Mouse (Mus musculus): Measurements from ENCODE around the gene Slc15a5.
"Not testable (repeated sequence)": the region's sequence is repeated elsewhere in the genome, so short reads cannot be mapped to it uniquely, and the experiment has no call there.

The Slc15a5 gene

DNA sequence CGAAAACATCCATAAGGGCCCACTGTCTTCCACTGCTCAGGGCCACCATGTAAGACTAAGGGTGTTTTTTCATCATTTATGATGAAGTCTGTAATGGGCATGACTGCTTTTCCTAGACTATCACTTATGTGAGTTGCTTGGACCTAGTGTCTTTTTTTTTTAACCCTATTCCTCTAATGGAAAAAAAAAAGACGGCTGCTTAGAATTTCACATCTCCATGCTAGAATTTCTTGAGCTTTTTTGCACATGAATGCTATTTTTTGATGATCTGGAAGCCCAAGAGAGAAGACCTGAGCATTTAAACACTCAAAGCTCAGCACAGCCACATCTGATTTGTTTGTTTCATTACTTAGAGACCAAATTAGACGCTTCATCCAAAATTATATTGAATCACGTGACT is at the start of gene Slc15a5:
Gene Slc15a5, minus strand, starts transcription at position 101 of the 400 bp plus-strand sequence.
- no peak for DNase-seq (ENCODE audit: low read depth)

DNA sequence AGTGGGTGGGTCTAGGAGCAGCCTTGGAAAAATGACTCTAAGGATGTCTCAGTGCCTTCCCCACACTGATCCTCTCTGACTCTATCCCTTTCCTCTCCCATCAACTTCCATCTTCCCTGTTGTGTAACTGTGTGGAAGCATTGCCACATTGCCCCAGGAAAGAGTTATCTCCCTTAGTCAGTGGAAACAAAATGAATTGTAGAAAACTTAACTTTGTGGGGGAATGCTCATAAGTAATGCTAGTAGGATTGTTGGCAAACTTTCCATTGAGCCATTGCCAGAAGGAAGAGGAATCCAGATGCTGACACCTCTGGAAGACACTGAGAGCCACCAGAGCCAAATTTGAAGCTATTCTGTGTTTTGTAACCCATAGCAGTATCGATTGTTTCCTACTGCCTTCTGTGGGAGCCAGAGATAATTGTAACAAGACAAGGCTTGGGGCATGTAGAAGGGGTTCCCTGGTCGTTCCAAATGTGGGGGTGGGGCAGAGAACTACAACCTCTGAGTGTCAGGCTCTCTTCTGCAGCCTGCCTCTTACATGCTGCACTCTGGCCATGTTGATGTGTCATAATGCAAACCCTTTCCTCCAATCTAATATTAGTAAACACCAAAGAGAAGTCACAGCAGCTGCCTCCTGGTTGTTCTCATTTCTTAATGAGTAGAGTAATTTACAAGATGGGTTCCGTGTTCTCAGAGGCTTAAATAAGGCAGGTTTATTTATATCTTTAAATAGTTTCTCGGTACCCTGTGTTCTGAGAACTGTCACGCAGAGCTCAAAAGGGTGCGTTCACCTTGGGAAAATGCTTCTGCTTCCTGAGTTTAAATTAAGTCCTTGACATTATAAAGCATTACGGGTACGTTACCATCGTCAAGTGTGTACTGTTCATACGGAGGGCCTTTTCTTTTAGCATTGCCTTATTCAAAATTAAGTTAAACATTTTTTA is 48.9 kb upstream of the Slc15a5 start:
- no peak for DNase-seq (ENCODE audit: low read depth)

DNA sequence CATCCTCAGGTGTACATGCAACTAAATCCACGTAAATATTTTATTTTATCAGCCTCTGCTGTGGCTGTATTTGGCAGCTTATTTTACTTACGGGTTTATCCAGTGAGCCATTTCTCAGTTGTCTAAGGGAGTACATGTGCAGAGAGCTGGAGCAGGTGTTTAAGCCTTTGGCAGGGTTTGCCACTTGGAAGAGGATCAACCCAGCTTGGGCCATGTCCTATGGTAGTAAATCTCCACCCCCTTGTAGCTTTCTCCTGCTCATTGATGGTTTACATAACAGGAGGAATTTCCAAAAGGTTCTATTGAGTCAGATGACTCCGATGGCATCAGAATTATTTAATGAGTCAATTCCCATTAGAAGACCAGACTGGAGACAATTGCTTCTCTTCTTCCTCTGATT is 37.8 kb upstream of the Slc15a5 start:
- DNase-seq (ENCODE audit: low read depth), result no peak

DNA sequence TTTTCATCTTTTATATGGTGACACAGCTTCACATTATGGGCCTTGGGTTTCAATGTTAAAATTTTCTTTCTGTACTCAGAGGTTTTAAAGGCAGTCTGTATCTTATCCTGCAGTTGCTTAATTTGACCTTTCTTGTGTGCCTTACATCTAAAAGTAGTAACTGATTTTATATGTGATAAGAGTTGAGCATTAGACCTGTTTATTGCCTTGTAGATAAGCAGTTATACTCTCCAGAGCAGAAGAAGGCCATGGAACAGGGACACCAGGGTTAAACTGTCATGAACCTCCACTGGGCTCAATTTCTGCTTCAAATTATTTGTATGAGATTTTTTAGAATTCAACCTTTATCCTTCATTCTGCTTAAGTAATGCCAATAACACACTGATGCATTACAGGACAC is 24.8 kb upstream of the Slc15a5 start:
- DNase-seq (ENCODE audit: low read depth), result no peak

DNA sequence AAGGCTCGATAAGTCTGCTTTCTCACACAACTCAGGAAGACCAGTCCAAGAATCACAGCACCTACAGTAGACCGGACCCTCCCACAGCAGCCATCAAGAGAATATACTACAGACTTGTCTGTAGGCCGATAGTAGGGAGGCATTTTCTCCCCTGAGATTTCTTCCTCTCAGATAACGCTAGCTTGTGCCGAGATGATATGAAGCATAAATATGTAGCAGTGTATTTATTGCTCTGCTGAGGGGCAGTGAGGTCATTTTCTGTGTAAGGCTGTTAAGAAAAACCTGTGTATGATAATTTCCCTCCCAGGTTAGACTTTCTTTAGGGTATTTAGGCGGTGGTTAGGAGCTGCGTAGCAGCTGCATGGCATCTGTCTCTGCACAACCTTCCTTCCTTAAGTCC is 23.2 kb upstream of the Slc15a5 start:
- DNase-seq (ENCODE audit: low read depth), result no peak

DNA sequence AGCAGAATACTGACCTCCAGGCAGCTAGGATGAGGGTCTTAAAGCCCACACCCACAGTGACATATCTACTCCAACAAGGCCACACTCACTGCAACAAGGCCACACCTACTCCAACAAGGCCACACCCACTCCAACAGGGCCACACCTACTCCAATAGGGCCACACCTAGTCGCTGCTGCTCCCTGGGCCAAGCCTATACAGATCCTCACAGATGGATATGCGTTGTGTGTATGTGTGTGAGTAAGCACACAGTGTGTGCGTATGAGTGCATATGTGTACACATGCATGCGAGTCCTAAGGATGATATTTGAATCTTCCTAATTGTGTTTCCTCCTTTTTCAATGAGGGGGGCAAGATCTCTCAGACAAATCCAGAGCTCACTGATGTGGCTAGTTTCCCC is 22.1 kb upstream of the Slc15a5 start:
- no peak for DNase-seq (ENCODE audit: low read depth)

DNA sequence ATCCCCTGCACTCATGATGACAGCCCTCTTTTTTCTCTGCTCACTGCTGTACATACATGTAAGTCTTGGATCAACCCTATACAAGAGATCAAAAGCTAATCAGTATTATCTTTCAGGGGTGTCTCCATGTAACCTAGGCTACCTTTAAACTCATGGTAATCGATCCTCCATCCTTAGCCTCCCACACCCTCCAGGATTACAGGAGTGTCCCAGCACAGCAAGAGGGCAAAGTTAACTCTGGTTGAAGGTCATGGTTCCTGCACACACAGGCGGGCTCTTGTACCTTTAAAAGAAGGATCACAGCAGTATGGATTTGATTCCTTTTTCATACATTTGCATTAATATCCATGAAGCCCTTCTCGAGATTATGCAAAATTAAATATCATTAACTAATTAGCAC is 19.9 kb upstream of the Slc15a5 start:
- no peak for DNase-seq (ENCODE audit: low read depth)

DNA sequence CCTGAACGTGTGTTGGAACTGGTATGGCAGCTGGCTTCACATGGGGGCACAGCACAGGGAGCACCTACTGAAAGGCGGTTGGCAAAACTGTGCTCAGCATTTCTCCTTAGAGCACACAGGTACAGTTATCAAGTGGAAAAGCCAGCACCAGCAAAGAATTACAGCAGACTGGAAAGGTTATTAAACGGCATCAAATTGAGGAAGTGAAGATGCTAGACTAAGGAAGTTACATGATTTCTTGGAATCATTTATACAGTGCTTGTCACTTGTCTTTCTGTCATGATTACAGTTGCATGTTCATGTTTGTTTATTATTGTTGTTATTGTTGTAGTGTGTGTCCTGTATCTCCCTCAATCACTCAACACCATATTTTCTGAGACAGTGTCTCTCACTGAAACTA is 15.3 kb upstream of the Slc15a5 start:
- no peak for DNase-seq (ENCODE audit: low read depth)

DNA sequence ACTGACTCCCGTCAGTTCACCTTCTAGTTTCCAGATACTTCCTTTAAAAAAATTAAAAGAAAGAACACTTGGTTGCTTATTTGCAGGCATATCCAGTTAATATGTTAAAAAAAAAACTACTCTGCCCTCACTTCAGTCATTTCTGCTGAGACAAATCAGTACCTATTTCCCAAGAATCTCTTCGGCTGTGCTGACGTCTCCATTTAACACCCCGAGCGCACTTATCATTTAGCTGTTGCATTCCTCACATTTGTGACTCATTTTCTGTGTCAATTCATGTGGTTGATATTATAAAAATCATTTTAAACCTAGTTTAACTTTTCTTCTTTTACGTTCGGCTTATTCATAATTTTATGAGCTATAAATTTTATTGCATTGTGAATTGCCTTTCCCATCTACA is 12.7 kb upstream of the Slc15a5 start:
- no peak for DNase-seq (ENCODE audit: low read depth)

DNA sequence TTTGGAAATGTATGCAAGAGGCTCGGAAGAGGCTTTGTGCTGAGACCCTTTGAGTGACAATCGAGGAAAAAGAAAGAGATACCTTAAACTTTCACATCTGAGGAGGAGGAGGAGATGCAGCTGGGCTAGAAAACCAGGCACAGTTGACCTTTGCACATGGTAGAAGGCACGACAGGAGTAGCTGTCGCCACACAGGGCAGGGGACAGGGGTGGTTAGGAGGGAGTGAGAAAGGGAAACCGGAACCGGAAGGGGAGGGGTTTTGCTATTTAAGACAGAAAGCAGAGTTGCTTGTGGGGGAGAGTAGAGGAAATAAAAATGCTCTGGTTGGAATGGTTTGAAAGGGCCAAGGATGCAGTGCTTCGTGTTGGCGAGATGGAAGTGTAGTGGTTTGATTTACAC is 9.4 kb upstream of the Slc15a5 start:
- no peak for DNase-seq (ENCODE audit: low read depth)

DNA sequence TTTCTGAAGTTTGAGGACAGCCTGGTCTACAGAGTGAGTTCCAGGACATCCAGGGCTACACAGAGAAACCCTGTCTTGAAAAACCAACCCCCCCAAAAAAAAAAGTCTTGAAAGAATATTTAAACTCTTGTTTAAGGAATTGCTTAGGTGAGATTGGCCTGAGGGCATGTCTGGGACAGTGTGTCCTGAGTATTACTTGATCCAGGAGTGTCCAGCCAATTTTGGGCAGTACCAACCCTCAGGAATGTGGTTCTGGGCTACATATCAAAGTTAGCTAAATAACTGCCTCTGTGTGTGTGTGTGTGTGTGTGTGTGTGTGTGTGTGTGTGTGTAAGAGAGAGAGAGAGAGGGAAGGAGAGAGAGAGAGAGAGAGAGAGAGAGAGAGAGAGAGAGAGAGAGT is 6.7 kb upstream of the Slc15a5 start:
- DNase-seq (ENCODE audit: low read depth), result not testable (repeated sequence)

DNA sequence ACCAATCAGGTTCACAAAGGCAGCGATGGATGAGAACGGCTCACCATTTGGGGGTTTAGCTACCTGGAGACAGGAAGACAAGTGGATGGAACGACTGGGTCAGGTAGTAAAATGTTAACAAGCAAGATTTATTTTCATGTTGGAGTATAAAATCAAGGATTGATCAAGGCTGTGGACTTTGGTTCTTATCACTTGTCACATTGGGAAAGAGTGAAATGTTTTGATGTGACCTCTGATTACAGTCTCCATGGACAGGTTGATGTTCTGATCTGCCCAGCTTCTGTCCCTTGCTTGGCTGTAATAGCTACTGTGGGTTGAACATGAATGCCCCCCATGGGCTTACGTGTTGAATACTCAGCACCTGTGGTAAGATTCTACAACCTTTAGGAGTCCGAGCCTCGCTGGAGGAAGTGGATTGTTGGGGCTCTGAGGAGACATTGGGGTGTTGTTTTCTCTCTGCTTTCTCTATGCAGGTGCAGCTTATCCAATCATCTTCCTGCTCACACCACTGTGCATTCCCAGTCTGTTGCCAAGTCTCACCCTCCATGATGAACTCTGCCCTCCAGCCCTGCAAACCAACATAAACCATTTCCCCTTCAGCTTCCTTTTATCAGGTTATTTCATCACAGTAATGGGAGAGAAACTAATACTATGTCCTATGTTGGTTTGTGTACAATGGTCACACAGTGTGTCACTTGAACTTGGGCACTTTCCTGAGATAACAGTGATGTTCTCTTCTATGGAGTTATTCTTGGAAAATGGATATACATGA is 1.2 kb upstream of the Slc15a5 start:
- DNase-seq (ENCODE audit: low read depth), result no peak

DNA sequence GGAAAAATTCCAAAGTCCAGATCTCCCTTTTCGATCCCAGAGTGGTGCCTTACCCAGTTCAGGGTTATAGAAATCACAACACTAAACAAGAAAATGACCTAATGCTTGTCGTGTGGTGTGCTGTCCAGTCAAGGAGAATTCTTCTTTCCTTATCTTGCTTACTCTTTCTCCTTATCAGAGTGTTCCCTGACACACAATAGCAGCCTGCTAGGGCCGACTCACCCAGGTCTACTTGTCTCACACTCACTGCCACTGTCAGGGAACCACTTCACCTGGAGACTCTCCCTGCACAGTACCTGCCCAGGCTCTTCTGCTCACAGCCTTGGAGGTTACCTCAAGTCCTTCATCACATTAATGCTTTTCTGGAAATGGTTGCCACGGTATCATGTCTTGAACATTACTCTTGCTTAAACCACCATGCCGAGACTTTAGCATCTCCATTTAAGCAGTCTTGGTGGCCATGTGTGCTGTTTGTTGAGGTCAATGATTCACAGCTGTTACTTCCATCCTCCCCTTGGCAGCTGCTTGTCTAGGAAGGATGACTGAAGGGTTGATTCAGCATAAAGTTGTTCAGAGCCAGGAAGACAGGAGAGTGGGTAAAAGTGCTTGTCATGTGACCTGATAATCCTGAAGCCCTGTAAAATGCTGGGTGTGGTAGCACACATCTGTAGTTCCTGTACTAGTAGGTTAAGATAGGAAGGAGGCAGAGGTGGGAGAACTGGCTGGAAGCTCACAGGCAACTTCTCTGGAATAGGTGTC is 1.9 kb downstream of the Slc15a5 start:
- DNase-seq (ENCODE audit: low read depth), result no peak

DNA sequence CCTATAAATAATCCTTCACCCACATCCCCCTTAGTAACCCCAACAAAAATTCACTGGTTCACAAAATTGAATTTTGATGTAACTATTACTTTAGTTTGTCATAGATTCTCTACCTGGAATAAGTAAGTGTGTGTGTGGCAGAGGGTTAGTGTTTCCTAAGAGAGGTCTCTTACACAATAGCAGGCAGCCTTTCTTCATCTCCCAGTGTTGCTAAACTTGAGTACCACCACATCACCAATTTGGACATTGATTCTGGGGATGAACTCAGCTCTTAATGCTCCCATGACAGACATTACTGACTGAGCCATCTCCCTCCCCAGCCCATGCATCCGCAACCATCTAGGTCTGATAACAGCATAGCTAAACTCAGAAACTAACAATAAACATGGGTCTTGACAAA is 4.0 kb downstream of the Slc15a5 start:
- DNase-seq (ENCODE audit: low read depth), result no peak

DNA sequence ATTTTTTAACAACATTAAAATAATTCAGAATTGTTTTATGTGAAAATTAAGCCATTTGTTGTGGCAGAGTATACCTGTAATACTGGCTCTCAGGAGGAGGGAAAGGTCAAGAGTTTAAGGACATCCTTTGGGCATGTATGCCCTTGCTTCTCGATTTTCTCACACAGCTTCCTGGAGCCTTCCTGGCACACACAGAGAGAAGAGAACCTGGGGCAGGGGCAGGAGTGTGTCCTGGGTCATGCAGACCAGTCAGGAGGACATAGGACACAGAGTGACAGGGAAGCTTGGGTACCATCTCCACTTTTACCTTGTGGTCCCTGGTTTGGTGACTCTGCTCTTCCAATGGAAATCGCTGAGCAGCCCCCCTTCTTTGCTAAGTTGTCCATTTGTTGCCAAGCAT is 6.2 kb downstream of the Slc15a5 start:
- DNase-seq (ENCODE audit: low read depth), result no peak

DNA sequence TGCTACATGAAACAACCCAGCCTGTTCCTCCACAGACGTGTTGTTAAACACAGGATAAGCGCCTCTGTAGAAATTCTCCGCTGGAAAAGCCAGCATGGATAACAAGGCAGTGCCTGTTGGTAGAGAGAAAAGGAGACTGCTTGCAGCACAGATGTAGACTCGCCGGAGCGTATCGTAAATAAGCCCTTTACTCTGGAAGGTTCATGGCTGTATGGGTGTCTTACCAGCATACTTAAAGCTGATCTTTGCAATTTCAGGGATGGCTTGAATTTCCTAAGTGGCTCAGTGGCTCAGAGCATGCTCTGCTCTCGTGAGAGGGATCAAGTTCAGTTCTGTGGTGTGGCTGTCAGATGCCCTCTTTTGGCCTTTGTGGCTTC is 6.8 kb downstream of the Slc15a5 start:
- DNase-seq (ENCODE audit: low read depth), result no peak

DNA sequence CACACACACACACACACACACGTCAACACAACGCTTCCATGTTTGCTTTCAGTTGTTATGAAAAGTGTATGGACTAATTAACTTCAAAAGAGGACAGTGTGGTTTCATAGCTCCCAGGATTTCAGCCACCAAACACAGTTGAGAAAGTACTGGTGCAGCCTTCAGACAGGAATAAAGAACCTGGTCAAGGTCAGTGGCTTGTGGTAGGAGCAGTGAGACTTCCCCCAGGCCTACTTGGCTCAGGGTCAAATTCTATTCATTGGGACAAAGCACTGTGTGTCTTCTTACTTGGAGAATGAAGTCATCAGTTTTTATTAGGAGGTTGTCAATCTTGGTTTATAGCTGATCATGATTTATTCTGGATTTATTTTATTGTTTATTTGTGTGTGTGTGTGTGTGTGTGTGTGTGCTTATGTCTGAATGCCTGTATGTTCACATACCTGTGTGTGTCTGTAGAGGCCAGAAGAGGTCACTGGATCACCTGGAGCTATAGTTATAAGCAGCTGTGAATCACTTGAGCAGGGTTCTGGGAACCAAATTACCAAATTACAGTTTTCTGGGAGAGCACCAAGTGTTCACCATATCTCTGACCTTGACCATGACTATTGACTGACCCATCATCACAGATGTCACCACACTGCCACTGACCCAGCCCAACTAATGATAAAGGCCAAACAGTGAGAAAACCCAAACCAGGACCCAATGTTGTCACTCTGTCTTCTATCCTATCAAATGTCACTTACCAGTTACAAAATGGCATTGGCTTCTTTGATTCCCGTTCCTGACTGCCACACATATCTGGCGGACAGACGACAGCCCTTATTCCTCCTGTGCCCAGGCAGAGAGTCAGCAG is 7.4 kb downstream of the Slc15a5 start:
- no peak for DNase-seq (ENCODE audit: low read depth)

DNA sequence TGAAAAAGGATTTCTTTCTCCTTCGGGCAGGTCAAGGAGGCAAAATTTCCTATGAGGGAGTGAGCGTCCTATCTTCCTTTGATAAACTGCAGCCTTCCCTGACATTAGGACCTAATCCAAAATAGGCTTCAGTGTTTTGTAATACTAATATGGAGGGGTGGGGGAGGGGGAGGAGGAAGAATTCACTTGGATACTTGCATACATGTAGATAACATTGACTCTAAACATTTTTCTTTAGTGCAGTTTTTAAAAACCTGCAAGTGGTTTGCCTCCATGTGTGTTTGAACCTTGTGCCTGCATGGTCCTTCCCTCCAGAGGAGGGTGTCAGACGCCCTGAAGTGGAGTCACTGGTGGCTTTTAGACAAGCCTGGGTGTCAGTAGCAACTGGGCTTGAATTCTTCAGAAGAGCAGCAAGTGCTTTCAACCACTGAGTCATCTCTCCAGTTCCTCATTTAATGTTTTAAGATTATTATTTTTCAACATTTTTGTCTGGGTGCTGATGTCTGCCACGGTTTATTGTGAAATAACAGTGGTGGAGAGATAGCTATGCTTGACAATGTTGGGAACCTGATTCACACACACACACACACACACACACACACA is 8.1 kb downstream of the Slc15a5 start:
- DNase-seq (ENCODE audit: low read depth), result no peak

DNA sequence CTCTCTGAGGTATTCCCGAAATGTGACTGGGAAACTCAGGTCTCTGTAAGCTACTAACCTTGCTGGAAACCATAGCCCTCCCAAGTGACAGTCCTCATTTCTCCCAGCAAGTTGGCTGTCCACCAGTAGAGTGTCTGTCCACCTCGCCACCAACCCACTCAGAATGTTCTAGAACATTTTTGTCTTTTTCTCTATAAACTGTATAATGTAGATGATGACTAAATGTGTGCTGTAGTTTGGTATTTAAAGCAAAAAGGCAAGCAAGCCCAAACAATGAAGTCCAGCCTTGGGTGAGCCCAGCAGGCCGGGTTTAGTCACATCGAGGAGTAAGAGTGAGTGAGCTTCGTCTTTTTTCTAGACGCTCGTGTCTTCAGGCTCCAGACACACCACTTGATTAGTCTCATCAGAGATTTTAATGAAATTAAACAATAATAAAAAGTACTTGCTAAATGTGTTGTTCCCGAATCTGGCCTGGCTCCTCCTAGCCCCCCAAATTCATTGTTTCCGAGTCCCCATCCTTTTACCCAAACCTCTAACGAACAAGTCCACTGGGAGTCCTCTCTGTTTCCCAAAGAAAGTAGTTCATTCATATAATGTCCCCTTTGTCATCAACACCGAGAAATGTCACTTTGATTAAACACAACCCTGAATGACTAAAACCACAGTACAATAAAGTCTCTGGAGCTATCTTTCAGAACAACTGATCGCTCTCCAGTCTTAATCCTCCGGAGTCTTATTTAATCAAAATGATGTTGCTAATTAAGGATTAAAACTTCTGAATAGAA is 8.8 kb downstream of the Slc15a5 start:
- no peak for DNase-seq (ENCODE audit: low read depth)

DNA sequence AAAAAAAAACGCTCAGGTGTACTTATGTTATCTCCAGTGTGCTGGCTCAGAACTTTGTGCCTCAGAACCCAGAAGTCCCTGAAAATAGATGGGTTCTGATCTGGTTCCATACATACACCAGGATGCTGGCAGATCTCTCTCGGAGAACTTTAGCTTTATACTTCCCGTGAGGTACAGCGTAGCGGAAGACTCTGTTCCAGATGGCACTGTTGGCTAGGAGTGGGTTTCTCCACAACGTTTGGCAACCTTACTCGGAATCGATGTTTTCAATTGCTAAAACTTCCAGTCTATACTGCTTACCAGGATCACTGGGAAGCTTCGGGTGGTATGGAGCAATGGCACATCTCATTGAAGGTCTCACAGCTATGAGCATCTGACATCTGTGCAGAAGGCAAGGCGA is 9.8 kb downstream of the Slc15a5 start:
- no peak for DNase-seq (ENCODE audit: low read depth)

Data from induced T-regulatory cell, adult 2 months (primary cell).